Mouse (Mus musculus) cerebellum, adult 9-11 months (tissue): ENCODE measurements at regions not wholly inside any gene's neighbourhood (a gene's known extent, or its start where the extent isn't known, plus 50 kb on each side); places are given as distances from the start of the nearest gene placed in this dataset.
A peak's percentile ranks its signal among the peaks of the same experiment; 100 is the strongest.

Source experiments
- DNase-seq: peaks from one replicate; pipeline ENCODE4 v3.0.0; 2022

DNA sequence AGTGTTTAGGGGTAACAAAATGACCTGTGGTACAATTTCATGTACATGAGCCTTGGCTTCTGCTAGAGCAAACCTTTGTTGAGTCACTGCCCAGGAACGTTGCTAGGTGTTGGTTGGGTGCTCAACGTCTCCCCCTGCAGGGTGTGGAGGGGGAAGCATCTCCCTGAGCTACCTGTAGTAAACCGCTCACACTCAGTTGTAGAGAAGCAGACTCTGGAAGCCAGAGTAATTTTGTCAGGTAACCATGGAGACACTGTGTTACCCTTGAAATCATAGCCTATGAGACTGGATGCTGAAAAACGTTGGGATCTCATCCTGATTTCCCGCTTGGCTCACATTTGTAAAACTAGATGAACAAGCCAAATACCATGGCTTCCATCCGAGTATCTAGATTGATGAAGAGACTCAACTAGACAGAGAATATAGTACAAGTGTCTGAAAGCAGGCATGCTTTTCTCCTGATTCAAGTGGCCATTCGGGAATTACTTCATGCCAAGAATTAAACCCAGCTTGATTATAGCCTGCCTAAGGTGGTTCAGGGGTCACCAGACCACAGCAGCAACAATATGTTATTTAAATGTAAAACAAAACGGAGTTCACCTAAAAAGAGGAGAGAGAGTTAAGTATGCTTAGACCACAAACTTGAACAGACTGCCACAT, 63.7 kb upstream of the Ctla4 start:
- peak; percentile 10 for DNase-seq

DNA sequence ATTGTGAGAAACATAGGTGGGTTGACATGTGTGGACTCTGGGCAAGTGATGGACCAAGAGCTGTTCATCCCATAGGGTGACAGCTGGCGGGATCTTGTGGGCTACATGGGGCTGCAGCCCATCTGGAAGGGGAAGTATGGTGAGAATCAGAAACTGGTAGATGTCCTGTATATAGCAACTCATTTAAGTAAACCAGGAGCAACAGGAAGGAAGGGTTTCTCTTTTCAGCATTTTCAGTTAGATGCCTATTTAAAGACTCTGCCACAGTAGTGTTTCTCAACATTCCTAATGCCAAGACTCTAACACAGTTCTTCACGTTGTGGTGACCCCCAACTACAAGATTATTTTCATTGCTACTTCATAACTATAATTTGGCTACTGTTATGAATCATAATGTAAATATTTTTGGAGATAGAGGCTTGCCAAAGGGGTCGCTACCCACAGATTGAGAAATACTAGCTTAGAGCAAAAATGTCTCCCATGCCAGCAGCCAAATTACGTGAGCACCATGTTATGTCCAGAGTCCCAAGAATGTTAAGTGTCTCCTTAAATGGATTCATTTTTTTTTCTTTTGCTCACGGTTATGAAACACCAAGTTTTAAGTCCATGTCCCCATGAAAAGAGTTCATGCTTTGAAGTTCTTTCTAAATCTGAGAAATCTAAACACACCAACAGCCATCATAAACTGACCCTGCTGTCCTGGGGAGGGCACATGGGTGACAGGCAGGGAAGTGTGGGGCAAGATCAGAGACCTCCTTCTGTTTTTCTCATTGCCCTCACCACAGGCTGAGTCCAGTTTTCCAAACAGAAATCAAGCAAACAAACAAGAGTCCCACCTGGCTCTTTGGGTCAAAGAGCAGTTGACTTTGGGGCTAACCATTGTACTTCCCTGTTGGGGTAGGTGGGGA, 62.3 kb upstream of the Ctla4 start:
- DNase-seq = no peak

DNA sequence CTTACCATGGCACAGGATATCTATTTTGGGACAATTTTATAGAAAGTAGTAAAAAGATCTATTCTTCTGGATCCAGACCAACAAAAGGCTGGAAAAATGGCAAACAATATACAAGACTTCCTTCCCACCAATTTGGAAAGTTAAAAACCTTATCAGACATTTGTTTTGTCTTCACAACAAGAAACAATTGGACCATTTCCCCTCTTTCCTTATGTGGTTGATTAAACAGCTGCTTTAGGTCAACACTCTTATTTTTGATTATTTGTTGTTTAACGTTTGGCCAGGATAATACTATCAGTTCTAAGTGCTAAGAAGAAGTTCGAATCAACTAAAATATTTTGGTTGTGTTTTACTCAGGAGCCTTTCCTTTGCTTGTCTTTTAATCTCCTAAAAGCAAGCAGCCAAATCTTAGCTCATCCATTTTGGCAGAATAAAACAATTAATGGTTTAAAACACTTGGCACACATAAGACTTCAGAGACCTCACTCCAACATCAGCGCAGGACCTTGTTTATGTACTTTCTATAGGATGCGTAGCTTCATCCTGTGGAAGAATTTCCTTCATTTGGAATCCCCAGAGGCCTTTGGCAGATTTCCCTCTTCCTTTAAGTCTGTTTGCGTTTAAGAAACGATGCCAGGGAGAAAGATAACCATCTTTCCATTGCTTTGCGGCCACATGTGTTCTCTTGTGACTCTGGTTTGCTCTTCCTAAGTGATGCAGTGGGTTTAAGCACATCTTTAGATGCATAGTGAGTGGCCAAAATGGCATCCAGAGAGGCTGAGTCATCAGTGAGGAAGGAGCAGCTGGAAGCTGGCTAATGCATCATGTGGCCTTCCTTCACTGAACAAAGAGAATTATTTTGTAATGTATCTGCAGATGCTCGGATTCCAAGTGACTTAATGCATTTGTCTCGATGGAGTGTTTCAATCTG, 61.3 kb upstream of the Ctla4 start:
- DNase-seq = no peak

DNA sequence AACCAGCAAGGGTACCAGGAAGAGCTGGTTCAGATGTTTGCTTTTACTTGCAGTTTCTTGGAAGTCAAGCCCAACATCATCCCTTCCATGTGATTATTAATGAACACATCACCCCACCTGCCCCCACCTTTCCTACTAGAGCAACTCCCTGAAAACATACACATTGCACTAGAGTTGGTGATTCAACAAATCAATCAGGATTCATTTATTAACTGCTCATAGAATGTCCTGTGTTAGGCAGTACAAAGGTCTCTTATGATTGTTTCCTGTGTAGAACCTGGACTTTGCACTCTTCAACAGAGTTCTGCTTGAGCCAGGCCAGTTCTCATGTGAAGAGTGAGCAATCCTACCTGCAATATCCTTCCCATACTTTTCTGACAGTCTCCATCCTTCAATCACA, 59.8 kb upstream of the Ctla4 start:
- DNase-seq = no peak

DNA sequence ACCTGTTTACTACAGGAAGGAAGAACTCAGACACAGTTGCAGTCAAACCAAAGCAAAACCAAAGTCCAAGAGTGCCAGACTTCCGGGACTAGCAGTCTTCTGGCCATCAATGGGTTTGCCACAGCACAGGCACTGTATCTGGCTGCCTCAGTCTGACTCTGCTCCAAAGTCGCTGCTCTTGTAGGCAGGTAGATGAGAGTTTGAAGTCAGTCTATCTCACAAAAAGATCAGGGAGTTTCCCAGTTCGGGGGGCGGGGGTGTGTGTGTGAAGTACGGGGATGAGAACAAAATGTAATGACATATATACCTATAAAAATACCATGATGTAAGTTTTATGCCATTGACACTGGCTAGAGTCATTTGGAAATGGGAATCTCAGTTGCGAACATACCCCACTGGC, 58.6 kb upstream of the Ctla4 start:
- DNase-seq = no peak

DNA sequence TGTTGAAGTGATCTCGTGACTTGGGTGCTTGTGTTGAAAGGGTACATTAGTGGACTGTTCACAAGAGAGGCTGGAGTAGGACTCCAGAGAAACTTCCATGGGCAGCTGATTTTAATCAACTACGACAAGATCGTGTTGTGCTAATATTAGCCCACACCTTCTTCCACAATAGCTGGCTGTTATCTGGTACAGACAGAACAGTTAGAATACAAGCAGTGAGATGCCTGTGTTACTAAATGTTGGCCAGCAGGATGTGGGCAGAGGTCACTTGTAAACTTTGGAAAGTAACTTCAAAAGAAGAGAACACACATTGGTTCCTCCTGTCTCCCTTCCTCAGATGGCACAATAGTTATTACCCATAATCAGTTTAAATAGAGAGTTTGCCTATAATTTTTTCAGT, 57.0 kb upstream of the Ctla4 start:
- DNase-seq = no peak

DNA sequence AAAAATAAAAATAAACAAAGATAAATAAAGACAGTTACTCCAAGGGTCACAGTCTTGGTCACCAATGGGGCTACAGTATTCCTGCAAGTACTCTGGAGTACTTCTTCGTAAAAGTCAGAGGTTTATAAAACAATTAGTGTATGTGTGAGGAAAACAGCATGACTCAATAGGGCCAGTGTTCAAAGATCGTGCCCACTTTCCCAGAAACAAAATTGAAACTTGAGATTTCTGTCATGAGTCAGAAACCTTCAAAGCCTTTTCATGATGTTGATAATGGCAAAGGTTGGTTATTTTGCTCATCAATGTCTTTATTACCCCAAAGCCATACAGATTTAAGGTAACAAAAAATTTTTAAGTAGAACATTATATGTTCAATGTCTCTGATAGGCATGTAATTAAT, 53.1 kb upstream of the Ctla4 start:
- no peak for DNase-seq
